Comparison of ENCODE assay signal across 8 mouse cellular contexts in genomic region chr13:54575489-54575888, GRCm38 (mm10). TPM values are rescaled to one million over a fixed set of nuclear protein-coding genes. Genes with fewer than 3 reads are reported as not detected.
DNase-seq lines count a peak whose midpoint lies in the region; ATAC-seq and TF ChIP-seq lines count a peak whose summit lies in the region.

No protein-coding gene starts in this region.

- peaks cover 4% of the 10 kb centered on the region; the same call in 1 of the 2 replicates for H3K4me1 ChIP-seq in limb, embryonic 11.5 days (ENCODE audit: control insufficient read depth, insufficient read depth, low read length)
- H3K4me1 ChIP-seq in small intestine, adult 2 months (ENCODE audit: control insufficient read depth, insufficient read depth, insufficient read length, low read length): peaks cover 7% of the 10 kb centered on the region

- DNase-seq in gastrocnemius, adult 2 months: no peak
- no peak for DNase-seq in gastrocnemius, postnatal 4 days (ENCODE audit: low spot score in 2 of 2)
- peak; percentile 26 for DNase-seq in thymus, postnatal 14 days
- DNase-seq in thymus, adult 18-20 months: no peak
- peak; percentile 31 for DNase-seq in limb, embryonic 11.5 days (ENCODE audit: low spot score)
- no peak for DNase-seq in right cerebral cortex, postnatal 4 days

- TF ChIP-seq CTCF in gastrocnemius, adult 2 months (IDR thresholded peaks at IDR 0.05): no peak
- TF ChIP-seq CTCF in small intestine, adult 2 months (IDR thresholded peaks at IDR 0.05; ENCODE audit: extremely low read depth, insufficient read length, insufficient replicate concordance, low read depth, low read length): no peak

- peaks cover 11% of the 10 kb centered on the region for H3K36me3 ChIP-seq in limb, embryonic 11.5 days (ENCODE audit: control insufficient read depth, insufficient read depth, low read length)
- peaks cover 2% of the 10 kb centered on the region; the same call in 1 of the 2 replicates for H3K36me3 ChIP-seq in small intestine, adult 2 months (ENCODE audit: control insufficient read depth, insufficient read depth, low read length)

- H3K27ac ChIP-seq in gastrocnemius, adult 2 months: peak overlapping the region; percentile 90
- peak overlapping the region; percentile 22; the same call in 1 of the 2 replicates for H3K27ac ChIP-seq in limb, embryonic 11.5 days (replicated peaks; ENCODE audit: low read depth, low read length)
- peak overlapping the region; percentile 48 for H3K27ac ChIP-seq in small intestine, adult 2 months (ENCODE audit: insufficient read depth, low read depth, low read length)

- ATAC-seq in limb, embryonic 11.5 days (ENCODE audit: insufficient number of reproducible peaks, low FRiP score, low TSS enrichment, low read depth): no peak
- ATAC-seq in granulocyte monocyte progenitor cell, adult 5-6 weeks (replicated peaks; ENCODE audit: poor library complexity, severe bottlenecking): no peak

- H3K27me3 ChIP-seq in limb, embryonic 11.5 days (ENCODE audit: control insufficient read depth, insufficient read depth, low read length): no peaks in the 10 kb centered on the region
- H3K27me3 ChIP-seq in small intestine, adult 2 months (ENCODE audit: control insufficient read depth, insufficient read depth, low read length): no peaks in the 10 kb centered on the region

- peak overlapping the region; percentile 90 for H3K4me2 ChIP-seq in limb, embryonic 11.5 days (ENCODE audit: low read depth, severe bottlenecking)

- peak overlapping the region; percentile 78 for H3K9ac ChIP-seq in limb, embryonic 11.5 days (ENCODE audit: low read length)

- H3K4me3 ChIP-seq in gastrocnemius, adult 2 months: peak overlapping the region; percentile 91
- H3K4me3 ChIP-seq in limb, embryonic 11.5 days (ENCODE audit: low read depth, low read length): peak overlapping the region; percentile 86
- H3K4me3 ChIP-seq in small intestine, adult 2 months (ENCODE audit: low read depth, low read length): peak overlapping the region; percentile 72

- intact Hi-C loops in gastrocnemius, adult 2 months (cut with DNase I): no loop called here

- WGBS in limb, embryonic 11.5 days: 2% methylated on average over 19 of the region's 19 CpGs
- 4% methylated on average over 19 of the region's 19 CpGs for WGBS in small intestine, adult 2 months

- H3K9me3 ChIP-seq in limb, embryonic 11.5 days (ENCODE audit: control insufficient read depth, low read length): no peaks in the 10 kb centered on the region

- no peak for TF ChIP-seq POLR2A in small intestine, adult 2 months (IDR thresholded peaks at IDR 0.05; ENCODE audit: low read depth, low read length)

RNA-seq across cellular contexts. Expression of gene Arl10, which starts 0.7 kb away (rescaled TPM):
- 1 to 10 TPM; 2.0 to 3.2 TPM for total RNA-seq in gastrocnemius, adult 2 months (2021)
- 1 to 10 TPM; 9.8 TPM for total RNA-seq in gastrocnemius, postnatal 4 days (2021)
- 27.1 and 29.7 TPM in 2 replicates for polyA plus RNA-seq in limb, embryonic 11.5 days (2014; fragmentation: Nextera tagmentation; extraction: Ambion mirVana)
- 6.6 and 11.4 TPM in 2 replicates for polyA plus RNA-seq in small intestine, adult 2 months (2012; rRNA removed)
- 17.4 and 24.0 TPM in 2 replicates for total RNA-seq in granulocyte monocyte progenitor cell, adult 5-6 weeks (2014; fragmentation: Nextera tagmentation)
- 12.1 and 15.0 TPM in 2 replicates for total RNA-seq in granulocyte monocyte progenitor cell, adult 5-6 weeks (2017)

RNA-seq across cellular contexts. Expression of gene 4833439L19Rik, which starts 10.3 kb away (rescaled TPM):
- total RNA-seq in gastrocnemius, adult 2 months (2021): 100 to 1,000 TPM; 192 to 200 TPM
- 10 to 100 TPM; 87.7 to 93.8 TPM for total RNA-seq in gastrocnemius, postnatal 4 days (2021)
- polyA plus RNA-seq in limb, embryonic 11.5 days (2014; fragmentation: Nextera tagmentation; extraction: Ambion mirVana): 184 and 185 TPM in 2 replicates
- polyA plus RNA-seq in small intestine, adult 2 months (2012; rRNA removed): 76.2 and 166 TPM in 2 replicates
- 58.0 and 65.9 TPM in 2 replicates for total RNA-seq in granulocyte monocyte progenitor cell, adult 5-6 weeks (2014; fragmentation: Nextera tagmentation)
- total RNA-seq in granulocyte monocyte progenitor cell, adult 5-6 weeks (2017): 27.7 and 30.9 TPM in 2 replicates

RNA-seq across cellular contexts. Expression of gene Nop16, which starts 14.4 kb away (rescaled TPM):
- total RNA-seq in gastrocnemius, adult 2 months (2021): 10 to 100 TPM; 16.2 to 20.5 TPM
- 10 to 100 TPM; 25.6 to 30.0 TPM for total RNA-seq in gastrocnemius, postnatal 4 days (2021)
- 95.6 and 99.7 TPM in 2 replicates for polyA plus RNA-seq in limb, embryonic 11.5 days (2014; fragmentation: Nextera tagmentation; extraction: Ambion mirVana)
- 2.3 and 2.4 TPM in 2 replicates for polyA plus RNA-seq in small intestine, adult 2 months (2012; rRNA removed)
- total RNA-seq in granulocyte monocyte progenitor cell, adult 5-6 weeks (2014; fragmentation: Nextera tagmentation): 90.9 and 122 TPM in 2 replicates
- total RNA-seq in granulocyte monocyte progenitor cell, adult 5-6 weeks (2017): 101 and 118 TPM in 2 replicates

RNA-seq across cellular contexts. Expression of gene Higd2a, which starts 14.5 kb away (rescaled TPM):
- total RNA-seq in gastrocnemius, adult 2 months (2021): 100 to 1,000 TPM; 148 to 150 TPM
- total RNA-seq in gastrocnemius, postnatal 4 days (2021): 100 to 1,000 TPM in 1 of 2 experiments, 10 to 100 TPM in 1; 96.9 to 105 TPM
- polyA plus RNA-seq in limb, embryonic 11.5 days (2014; fragmentation: Nextera tagmentation; extraction: Ambion mirVana): 155 and 157 TPM in 2 replicates
- 93.9 and 163 TPM in 2 replicates for polyA plus RNA-seq in small intestine, adult 2 months (2012; rRNA removed)
- 111 and 118 TPM in 2 replicates for total RNA-seq in granulocyte monocyte progenitor cell, adult 5-6 weeks (2014; fragmentation: Nextera tagmentation)
- 36.5 and 67.4 TPM in 2 replicates for total RNA-seq in granulocyte monocyte progenitor cell, adult 5-6 weeks (2017)

RNA-seq across cellular contexts. Expression of gene Cltb, which starts 35.7 kb away (rescaled TPM):
- total RNA-seq in gastrocnemius, adult 2 months (2021): 100 to 1,000 TPM; 130 to 160 TPM
- total RNA-seq in gastrocnemius, postnatal 4 days (2021): 10 to 100 TPM; 69.2 to 72.3 TPM
- polyA plus RNA-seq in limb, embryonic 11.5 days (2014; fragmentation: Nextera tagmentation; extraction: Ambion mirVana): 12.3 and 13.0 TPM in 2 replicates
- polyA plus RNA-seq in small intestine, adult 2 months (2012; rRNA removed): 34.7 and 84.6 TPM in 2 replicates
- 4.5 and 6.6 TPM in 2 replicates for total RNA-seq in granulocyte monocyte progenitor cell, adult 5-6 weeks (2014; fragmentation: Nextera tagmentation)
- total RNA-seq in granulocyte monocyte progenitor cell, adult 5-6 weeks (2017): 7.8 and 12.3 TPM in 2 replicates

Comparison
In these comparisons a context has a peak if more than half of its experiments do, and no peak if none do; other contexts are left out.
1. DNase-seq: peak in thymus, postnatal 14 days (single experiment) and limb, embryonic 11.5 days (single experiment); none in gastrocnemius, adult 2 months (single experiment), gastrocnemius, postnatal 4 days (0 of 2), thymus, adult 18-20 months (0 of 2) and right cerebral cortex, postnatal 4 days (single experiment).
2. H3K27ac ChIP-seq: peak in every context shown above with its lines; median percentile 90 in gastrocnemius, adult 2 months; 48 in small intestine, adult 2 months; 22 in limb, embryonic 11.5 days.
3. Peak in every context shown above with its lines, with median percentiles within 50 percentile points of each other: H3K4me3 ChIP-seq.